Mouse (Mus musculus): ENCODE measurements at regions not wholly inside any gene's neighbourhood (a gene's known extent, or its start where the extent isn't known, plus 50 kb on each side); places are given as distances from the start of the nearest gene placed in this dataset.

DNA sequence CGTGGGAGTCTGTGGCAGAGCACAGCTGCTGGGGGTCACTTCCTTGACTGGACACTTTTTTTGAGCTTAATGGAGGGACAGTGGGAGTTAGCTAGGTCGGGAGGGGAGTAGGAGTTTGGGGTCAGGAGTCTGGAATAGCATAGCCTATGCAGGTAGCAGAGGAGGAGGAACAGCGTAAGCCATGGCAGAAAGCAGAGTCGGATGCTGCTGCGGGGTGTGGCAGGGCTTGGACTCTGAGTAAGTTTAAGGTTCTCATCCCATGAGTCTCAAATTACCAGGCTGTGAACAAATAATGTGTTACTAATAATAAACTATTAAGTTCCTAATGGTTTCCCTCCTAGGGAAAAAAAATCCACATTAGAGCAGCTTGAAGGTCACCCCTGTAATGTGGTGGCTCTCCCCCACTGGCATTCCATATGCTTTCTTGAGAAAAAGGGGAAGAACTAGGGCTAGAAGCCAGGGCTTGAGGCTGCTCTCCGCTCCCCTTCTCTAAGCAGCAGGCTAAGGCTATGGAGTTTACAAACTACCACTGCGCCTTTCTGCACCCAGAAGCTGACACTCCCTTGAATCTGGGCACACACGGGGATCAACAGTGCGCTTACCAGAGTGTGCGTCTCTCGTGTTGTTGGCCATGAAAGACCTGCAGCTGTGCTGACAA lies 213.4 kb upstream of the Pgrmc2 start:
- no peak for DNase-seq (ENCODE audit: low spot score in 2 of 2)

GRCm38 (mm10) chr3:41295150-41295549 lies 212.3 kb upstream of the Pgrmc2 start:
- no peak for DNase-seq (ENCODE audit: low spot score in 2 of 2)

DNA sequence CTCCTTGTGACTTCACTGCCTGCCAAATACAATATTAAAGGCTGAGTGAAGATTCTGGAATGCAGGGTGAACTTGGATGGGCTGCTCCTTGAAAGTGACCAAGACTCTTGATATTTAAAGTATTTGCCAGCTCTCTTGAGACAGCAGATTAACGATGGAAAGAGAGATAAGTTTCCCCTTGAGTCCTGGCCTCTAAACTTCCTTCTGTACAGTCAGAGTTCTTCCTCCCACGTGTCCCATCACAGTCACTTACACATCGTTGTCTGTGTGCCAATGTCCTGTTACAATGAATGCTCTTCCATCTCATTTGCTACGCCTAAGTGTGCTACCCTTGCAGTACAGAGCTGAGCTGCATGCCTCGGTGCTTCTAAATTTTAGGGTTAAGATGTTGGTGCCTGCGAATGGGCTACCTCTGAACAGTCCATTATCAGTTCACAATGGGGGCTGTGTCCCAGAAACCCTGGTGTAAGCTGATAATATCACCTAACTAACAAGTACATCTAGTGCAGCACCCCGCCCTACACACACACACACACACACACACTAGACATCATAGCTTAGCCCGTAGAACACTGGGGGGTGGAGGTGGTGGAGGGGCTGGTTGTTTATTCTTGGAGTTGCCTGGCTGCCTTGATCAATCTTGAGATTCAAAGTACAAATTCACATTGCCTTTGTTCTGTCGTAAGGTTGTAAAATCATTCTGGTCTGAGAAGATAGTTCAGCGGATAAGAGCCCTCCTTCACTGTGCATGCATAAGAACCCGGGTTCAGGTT lies 207.9 kb upstream of the Pgrmc2 start:
- DNase-seq (ENCODE audit: low spot score in 2 of 2) = no peak

DNA sequence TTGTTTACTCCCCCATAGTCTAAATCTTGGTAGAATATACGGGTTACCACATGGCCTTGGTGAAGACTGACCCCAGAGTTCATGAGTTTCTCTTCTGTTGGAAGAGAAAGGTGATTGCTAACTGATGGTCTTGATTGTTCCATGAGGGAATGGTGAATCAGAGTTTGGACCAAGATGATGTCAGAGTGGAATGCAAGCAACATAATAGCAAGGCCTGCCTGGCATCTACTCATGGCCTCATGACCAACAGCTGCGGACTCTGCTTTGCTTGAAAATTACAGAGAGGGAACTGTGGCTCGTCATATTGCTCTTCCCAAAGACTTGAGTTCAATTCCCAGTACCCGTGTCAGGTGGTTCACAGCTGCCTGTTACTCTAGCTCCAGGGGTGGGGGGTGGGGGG lies 205.9 kb upstream of the Pgrmc2 start:
- DNase-seq (ENCODE audit: low spot score in 2 of 2) = no peak

DNA sequence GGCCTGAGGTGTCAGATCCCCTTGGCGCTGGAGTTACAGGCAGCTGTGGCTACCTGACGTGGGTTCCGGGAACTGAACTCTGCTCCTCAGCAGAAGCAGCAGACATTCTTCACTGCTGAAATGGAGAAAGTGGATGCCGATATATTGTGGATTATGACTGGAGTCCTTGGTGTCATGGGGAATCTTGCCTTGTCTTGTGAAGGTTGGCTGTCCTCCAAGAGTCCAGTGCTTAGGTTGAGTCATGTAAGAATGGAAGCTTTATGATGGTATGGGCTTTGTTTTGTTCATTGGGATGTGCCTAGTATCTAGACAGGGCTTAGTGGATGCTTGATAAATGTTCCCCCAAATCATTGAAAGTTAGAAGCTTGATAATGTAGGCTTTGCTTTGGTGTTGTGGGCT lies 205.2 kb upstream of the Pgrmc2 start:
- DNase-seq (ENCODE audit: low spot score in 2 of 2) = no peak

- DNase-seq (ENCODE audit: low spot score in 2 of 2) = no peak
These were observed 202.5 kb upstream of the Pgrmc2 start for GRCm38 (mm10) chr3:41285336-41285735.

DNA sequence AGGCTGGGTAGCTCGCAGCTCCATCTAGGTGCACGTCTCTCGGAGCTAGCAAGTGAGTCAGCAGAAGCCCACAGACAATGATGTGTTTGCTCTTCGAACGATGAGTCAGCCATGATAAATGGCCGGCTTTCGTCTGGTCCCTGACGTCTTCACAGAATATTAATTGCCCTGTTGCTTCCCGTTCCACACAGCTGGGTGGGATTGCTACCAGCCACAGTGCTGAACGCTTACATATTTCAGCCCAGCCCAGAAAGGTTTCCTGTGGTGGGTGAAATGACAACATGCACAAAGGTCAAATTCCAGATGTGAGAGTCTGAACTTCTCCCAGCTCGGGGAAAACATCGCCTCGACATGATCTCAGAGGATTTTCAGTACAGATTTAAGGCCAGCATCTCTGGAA lies 202.1 kb upstream of the Pgrmc2 start:
- no peak for DNase-seq (ENCODE audit: low spot score in 2 of 2)

DNA sequence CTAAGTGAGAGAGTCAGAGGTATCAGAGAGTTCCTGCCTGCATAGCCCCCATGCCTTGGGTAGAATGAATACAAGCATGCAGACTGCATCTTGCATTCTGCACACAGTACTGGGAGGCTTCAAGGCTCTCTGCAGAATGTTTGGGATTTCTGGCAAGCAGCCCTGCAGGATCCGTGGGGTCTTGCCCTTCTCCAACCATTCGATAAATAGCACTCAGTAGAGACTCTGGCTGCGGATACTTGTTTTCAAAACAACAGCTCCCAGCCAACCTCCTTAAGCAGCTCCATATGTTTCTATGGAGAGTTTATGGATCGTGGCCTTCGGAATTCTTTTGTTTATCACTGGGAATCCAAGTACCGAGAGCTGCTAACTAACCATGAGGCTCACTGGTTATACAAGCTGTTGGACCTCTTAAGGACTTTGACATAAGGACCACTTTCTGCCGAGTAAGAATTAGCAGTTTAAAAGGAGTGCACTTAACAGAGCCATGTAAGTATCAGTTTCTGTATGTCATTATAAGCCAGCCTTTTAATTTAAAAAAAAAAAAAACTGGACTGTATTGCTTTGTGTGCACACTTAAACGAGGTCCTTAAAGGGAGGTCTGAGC lies 199.7 kb upstream of the Pgrmc2 start:
- no peak for DNase-seq (ENCODE audit: low spot score in 2 of 2)

GRCm38 (mm10) chr3:41276096-41276495 lies 193.2 kb upstream of the Pgrmc2 start:
- no peak for DNase-seq (ENCODE audit: low spot score in 2 of 2)

- no peak for DNase-seq (ENCODE audit: low spot score in 2 of 2)
These were observed 185.7 kb upstream of the Pgrmc2 start for GRCm38 (mm10) chr3:41268516-41268915.

DNA sequence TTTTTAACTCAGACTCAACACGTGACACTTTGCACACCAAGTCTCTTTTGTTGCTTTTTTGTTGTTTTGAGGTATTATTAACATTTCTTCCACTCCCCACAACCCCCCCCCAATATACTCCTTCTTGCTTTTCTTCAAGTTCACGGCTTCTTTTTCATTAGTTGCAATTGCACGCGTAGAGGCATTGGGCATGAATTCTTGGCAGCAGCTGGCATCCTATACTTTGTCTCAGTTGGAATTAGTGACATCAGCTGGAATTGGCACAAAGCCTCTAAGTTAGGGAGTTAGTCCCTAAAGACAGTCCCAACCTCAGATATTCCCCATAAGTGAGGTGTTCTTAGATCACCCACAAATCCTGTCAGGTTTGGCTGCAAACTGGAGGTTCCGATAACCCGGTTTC lies 183.4 kb upstream of the Pgrmc2 start:
- no peak for DNase-seq (ENCODE audit: low spot score in 2 of 2)

DNA sequence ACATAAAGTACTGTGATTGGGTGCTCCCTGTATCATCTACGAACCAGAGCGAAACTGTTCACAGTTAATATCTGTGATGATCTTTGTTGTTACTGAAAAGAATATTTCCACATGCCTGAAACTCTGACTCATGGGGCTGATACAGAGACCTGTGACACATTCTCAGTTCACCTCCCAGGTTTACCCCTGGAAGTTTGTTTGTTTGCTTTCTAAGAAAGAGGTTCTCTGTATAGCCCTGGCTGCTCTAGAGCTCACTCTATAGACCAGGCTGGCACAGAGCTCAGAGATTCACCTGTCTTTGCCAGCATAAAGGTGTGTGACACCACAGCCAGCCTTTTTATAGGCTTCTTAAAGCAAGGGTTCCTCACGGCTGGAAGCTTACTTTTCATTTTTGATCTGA lies 182.6 kb upstream of the Pgrmc2 start:
- DNase-seq (ENCODE audit: low spot score in 2 of 2) = no peak

DNA sequence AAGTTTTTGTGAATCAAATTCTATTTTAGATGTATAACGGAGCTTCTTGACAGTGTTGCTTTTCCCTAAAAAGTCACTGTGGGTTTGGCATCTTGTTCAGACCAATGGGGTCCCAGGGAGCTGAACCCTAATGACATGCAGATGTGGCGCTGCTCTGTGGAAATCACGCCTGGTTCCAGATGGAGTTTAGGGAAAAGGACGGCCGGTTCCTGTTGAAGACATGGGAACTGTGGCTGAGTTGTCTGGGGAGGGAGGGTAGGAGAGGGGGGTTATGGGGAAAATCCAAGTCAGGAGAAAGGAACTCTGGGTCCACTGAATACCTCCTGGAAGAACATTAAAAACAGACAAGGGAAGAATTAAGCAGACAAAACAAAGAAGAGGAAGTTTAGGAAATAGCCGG lies 175.4 kb upstream of the Pgrmc2 start:
- DNase-seq (ENCODE audit: low spot score in 2 of 2) = no peak

DNA sequence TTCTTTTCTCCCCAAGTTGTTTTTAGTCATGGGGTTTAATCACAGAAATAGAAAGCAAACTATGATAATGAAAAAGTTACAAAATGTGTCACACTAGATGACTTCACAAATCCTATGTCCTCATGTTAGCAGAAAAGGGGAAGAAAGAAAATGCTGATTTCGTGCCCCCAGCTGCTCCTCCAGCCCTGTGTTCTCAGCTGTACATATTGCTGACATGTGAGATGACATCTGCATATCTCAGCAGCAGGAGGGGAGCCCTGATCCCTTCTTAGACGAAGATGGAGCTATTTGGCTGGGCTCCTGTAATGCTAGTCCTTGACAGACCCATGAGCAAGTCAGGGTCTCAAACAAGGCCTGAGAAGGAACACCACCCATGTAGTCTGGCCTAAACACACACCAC lies 162.1 kb upstream of the Pgrmc2 start:
- no peak for DNase-seq (ENCODE audit: low spot score in 2 of 2)

DNA sequence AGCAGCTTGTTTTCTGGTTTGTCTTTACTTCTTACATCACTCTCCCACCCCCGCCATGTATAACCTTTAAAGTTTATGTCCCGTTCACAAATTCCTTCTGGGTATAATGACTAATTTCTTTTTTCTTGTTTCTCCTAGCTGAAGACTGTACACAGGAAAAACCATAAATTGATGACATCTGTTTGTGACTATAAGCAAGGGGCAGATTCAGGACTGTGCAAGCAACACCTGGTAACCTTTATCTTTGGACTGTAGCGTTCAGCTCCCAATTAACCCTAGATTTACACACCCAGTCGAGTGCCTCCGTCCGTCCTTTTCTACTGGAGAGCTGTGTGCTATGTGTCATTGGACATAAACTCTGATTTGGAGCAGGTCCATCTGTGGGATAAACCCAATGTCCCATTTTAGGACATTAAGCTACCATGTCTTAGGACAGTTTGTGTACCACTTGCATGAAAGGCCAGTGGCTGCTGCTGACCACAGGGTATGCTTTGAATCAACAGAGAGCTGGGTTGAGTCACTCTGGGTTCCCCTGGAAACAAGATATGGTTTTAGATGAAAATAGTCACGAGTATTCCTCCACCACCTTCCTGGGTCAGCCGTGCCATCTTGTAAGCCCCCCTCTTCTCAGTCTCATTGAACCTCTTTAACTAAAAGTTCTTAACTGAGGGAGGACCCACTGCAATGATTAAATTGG lies 159.2 kb upstream of the Pgrmc2 start:
- DNase-seq (ENCODE audit: low spot score in 2 of 2) = no peak

DNA sequence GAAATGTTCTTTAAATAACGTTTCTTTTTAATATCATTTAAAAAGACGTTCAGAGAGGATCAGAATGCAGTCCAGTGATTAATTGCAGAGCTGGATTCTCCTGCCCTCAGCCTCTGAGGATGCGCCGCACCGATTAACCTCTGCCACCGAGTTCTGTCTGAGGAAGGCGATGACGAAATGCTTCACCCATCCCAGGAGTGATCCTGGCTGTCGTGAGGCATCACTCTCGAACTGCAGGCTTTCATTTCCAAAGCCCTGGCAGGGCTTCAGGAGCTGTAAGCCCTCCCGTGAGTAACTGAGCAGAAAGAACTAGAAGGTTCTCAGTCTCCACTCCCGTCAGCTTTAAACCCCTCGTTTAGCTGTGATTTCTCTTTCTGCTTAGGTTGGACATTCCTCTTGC lies 157.0 kb upstream of the Pgrmc2 start:
- no peak for DNase-seq (ENCODE audit: low spot score in 2 of 2)

- no peak for DNase-seq (ENCODE audit: low spot score in 2 of 2)
These were observed 156.4 kb upstream of the Pgrmc2 start for GRCm38 (mm10) chr3:41239246-41239645.

- no peak for DNase-seq (ENCODE audit: low spot score in 2 of 2)
These were observed 155.2 kb upstream of the Pgrmc2 start for GRCm38 (mm10) chr3:41238046-41238445.

GRCm38 (mm10) chr3:41235610-41236009 lies 152.8 kb upstream of the Pgrmc2 start:
- no peak for DNase-seq (ENCODE audit: low spot score in 2 of 2)

DNA sequence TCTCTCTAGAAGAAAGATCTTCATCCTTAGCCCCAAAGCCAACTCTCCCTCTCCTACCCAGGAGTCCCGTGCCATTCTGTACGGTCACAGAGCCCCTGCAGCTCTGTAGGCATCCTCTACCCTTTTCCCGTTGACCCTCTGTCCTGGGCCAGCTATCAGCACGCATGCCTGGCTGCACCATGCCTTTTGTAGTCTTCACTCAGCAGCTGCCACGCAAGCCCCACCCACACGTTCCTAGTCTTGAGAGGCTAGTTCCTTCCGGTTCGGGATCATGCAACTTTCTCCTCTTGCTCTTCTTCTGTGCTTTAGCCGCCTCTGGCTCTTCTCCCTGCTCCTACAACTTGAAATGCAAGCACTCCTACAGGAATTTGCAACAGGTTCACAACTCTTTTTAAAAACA lies 152.1 kb upstream of the Pgrmc2 start:
- no peak for DNase-seq (ENCODE audit: low spot score in 2 of 2)

- DNase-seq (ENCODE audit: low spot score in 2 of 2) = no peak
These were observed 151.3 kb upstream of the Pgrmc2 start for GRCm38 (mm10) chr3:41234191-41234590.

GRCm38 (mm10) chr3:41233439-41233838 lies 150.6 kb upstream of the Pgrmc2 start:
- DNase-seq (ENCODE audit: low spot score in 2 of 2) = no peak

GRCm38 (mm10) chr3:41230961-41231377 lies 148.1 kb upstream of the Pgrmc2 start:
- DNase-seq (ENCODE audit: low spot score in 2 of 2) = no peak

Data from frontal cortex, postnatal 14 days (tissue).